Mouse (Mus musculus) v-Abl transformed pro-B cells (cell line): ENCODE data around the gene Aifm2.

Source experiments
- in situ Hi-C, 2 experiments: fragments of 400-800 bp; cut with MboI; formaldehyde crosslinking; loops; one replicate each; pipeline ENCODE4 v1.15.1; 2025; ENCODE audit not compliant: unreplicated experiment in 2 of 2

The Aifm2 gene

DNA sequence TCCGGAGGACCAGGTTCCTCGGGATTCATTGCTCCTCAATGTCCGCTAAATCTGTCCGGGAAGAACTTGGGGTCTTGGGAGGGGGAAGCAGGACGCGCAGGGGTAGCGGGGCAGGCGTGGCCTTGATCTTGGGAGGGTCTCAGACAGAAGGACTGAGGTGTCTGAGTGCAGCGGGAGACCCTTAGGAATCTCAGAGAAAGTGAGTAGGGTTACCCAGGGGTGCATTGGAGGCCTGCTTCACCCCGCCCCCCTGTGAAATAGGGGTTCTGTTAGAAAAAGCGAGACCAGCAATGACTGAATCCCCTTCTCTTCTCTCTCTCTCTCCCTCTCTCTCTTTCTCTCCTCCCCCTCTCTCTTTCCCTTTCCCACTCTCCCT lies 387 bp downstream of the Aifm2 start:
- in situ Hi-C loops, result no loop called here

GRCm38 (mm10) chr10:61715996-61716864 lies 1.2 kb downstream of the Aifm2 start:
- in situ Hi-C loops, result no loop called here

DNA sequence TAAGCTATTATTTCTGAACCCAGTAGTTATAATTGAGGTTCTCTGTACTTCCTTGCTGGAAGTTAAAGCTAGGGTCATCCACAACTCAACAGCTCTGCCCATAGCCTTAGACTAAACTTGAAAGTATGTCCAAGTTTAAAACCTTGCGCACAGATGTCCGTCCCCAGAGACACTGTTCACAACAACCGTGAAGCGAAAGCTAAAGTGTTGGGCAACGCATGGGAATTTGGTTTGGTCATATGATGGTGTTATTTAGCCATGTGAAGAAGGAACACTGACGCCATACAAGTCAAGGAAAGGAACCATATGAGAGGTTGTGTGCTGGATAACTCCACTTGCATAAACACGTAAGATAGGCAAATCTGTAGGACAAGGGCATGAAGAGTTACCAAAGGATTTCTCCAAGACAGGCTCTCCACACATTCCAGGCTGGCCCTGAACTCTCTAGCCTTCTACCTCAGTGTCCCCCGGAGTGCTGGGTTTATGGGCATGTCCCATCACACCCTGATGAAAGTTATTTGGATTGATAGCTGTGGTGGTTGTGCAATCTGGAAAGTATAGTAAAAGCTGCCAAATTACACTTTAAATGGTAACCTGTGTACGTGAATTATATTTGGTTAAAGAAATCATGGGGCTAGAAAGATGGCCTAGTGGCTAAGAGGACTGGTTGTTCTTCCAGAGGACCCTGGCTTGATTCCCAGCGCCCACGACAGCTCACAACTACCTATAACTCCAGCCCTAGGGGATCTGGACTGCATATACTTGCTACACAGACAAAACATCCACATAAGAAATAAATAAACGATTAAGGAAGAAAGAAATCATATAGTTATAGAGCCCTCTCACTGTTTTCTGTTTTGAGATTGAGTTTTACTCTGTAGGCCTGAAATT lies 2.6 kb downstream of the Aifm2 start:
- in situ Hi-C loops, result no loop called here

- in situ Hi-C loops, result no loop called here
Measured at GRCm38 (mm10) chr10:61720331-61720730, 5.3 kb downstream of the Aifm2 start.

DNA sequence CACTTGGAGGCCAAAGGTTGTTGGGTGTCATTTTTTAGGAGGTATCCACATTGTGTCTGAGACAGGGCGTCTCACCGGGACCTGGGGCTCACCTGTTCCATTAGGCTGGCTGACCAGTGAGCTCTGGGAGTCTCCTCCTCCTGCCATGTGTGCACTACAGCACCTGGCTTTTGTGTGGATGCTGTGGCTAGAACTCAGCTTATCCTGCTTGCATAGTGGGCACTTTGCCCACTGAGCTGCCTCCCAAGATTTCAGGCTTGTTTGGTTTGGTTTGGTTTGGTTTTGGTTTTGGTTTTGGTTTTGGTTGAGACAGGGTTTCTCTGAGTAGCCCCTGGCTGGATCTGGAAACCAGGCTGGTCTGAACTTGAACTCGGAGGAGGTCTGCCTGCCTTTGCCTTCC lies 7.2 kb downstream of the Aifm2 start:
- in situ Hi-C loops, result no loop called here

DNA sequence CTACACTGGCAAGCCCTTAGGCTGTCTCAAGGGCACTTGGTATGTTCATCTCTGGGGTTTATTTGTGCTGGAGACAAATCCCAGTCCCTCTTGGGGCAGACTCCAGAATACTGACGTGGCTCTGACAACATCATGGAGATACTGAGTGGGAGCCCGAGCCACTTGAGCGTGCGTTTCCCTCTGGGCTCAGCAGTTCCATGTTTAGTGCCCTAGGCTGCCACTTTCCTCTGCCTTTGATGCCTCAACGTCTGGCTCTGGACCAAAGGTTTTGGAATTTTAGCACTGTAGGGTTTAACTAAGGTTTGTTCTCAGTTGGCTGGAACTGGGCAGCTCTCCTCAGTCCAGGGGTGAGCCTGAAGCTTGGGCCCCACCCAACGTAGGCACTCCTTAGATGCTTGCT lies 8.2 kb downstream of the Aifm2 start:
- in situ Hi-C loops, result no loop called here

GRCm38 (mm10) chr10:61729181-61729580 lies 14.1 kb downstream of the Aifm2 start:
- in situ Hi-C loops, result loop anchor here in 1 of 2 experiments (25.0 kb wide), 1 partner anchor 942 kb away; no protein-coding TSS in a partner anchor

DNA sequence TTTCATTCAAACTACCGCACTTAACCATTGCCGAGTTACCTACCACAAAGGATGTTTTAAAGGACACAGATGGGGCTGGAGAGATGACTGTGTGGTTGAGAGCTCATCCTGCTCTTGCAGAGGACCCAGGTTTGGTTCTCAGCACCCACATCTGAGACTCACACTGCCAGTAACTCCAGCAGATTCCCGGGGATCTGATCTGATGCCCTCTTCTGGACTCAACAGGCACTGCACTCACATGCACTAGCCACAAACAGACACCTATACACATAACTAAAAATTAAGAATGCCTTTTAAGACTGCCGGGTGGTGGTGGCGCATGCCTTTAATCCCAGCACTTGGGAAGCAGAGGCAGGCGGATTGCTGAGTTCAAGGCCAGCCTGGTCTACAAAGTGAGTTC lies 15.1 kb downstream of the Aifm2 start:
- in situ Hi-C loops, result loop anchor here in 1 of 2 experiments (25.0 kb wide), 1 partner anchor 943 kb away; no protein-coding TSS in a partner anchor

DNA sequence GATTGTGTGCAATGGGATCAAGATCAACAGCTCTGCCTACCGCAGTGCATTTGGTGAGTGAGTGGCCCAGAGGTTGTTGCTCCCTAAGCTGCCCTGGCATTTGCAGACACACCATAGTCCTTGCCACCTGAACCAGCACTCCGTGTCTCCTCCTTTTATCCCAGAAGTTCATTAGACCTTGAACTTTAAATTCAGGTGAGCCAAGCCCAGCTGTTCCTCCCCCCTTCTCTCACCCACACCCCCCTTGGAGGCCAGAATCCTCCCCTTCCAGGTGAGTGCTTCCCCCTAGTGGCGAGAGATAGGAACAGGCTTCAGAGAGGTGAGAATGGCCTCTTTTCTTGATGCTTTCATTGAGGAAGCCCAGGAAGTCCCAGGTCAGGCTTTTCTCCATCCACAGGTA lies 19.3 kb downstream of the Aifm2 start:
- in situ Hi-C loops, result loop anchor here in 1 of 2 experiments (25.0 kb wide), 1 partner anchor 947 kb away; no protein-coding TSS in a partner anchor

- in situ Hi-C loops, result loop anchor here in 1 of 2 experiments (25.0 kb wide), 1 partner anchor 949 kb away; no protein-coding TSS in a partner anchor
Measured at GRCm38 (mm10) chr10:61736671-61737078, 21.6 kb downstream of the Aifm2 start.

- in situ Hi-C loops, result loop anchor here in 1 of 2 experiments (25.0 kb wide), 1 partner anchor 950 kb away; no protein-coding TSS in a partner anchor
Measured at GRCm38 (mm10) chr10:61737537-61737936, 22.5 kb downstream of the Aifm2 start.

- in situ Hi-C loops, result loop anchor here in 1 of 2 experiments (25.0 kb wide), 1 partner anchor 951 kb away; no protein-coding TSS in a partner anchor
Measured at GRCm38 (mm10) chr10:61738126-61738525, 23.1 kb downstream of the Aifm2 start.

GRCm38 (mm10) chr10:61741306-61741705 lies 26.2 kb downstream of the Aifm2 start:
- in situ Hi-C loops, result loop anchor here in 1 of 2 experiments (25.0 kb wide), 1 partner anchor 954 kb away; no protein-coding TSS in a partner anchor

DNA sequence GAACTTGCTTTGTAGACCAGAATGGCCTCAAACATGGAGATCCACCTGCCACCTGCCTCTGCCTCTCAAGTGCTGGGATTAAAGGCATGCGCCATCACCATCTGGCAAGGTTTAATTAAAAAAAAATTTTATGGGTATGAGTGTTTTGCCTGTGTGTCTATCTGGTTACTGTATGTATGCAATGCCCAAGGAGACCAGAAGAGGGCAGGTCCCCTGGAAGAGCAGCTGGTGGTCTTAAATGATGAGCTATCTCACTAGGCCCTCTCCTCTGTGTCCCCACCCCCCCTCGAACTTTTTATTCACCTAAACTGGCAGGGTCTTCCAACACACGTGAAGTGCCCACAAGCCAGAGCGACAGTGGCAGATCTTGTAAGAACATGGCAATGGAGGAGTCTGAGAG lies 26.8 kb downstream of the Aifm2 start:
- in situ Hi-C loops, result loop anchor here in 1 of 2 experiments (25.0 kb wide), 1 partner anchor 955 kb away; no protein-coding TSS in a partner anchor

DNA sequence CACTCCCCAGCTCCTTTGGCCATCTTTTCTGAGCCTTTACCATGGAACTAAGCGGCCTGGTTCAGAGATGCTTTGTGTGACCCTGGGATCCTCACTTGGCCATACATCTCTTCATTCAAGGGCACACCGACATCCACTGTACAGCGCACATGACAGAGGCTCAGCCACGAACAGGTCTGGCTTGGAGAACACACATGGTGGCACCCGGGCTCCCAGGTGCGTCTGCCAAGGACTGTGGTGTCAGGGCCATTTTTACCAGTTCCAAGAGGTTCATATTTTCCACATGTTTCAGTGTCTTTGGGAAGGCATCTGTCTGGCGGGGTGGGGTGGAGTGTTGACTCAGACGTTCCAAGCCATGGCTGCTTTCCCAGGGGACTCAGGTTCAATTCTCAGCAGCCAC lies 27.3 kb downstream of the Aifm2 start:
- in situ Hi-C loops, result loop anchor here in 1 of 2 experiments (25.0 kb wide), 1 partner anchor 955 kb away; no protein-coding TSS in a partner anchor

GRCm38 (mm10) chr10:61745133-61745532 lies 30.1 kb downstream of the Aifm2 start:
- in situ Hi-C loops, result loop anchor here in 1 of 2 experiments (25.0 kb wide), 1 partner anchor 958 kb away; no protein-coding TSS in a partner anchor

DNA sequence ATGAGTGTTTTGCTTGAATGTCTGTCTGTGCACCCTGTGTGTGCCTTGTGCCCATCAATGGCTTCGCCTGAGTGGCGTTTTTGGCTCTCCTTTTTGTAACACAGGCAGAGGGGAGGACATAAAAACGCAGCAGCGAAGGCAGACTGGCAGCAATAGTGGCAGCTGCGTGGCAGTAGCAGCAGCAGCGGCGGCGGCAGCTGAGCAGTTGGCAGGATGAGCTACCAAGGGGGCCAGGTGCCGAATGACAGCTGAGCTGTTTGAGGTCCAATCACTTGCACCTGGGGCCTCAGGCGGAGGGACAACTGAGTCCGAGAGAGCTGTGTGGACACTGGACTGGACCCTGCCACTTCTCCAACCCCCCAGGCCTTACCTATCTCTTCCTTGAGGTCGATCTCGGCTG lies 32.2 kb downstream of the Aifm2 start:
- in situ Hi-C loops, result loop anchor here in 1 of 2 experiments (25.0 kb wide), 1 partner anchor 960 kb away; no protein-coding TSS in a partner anchor

DNA sequence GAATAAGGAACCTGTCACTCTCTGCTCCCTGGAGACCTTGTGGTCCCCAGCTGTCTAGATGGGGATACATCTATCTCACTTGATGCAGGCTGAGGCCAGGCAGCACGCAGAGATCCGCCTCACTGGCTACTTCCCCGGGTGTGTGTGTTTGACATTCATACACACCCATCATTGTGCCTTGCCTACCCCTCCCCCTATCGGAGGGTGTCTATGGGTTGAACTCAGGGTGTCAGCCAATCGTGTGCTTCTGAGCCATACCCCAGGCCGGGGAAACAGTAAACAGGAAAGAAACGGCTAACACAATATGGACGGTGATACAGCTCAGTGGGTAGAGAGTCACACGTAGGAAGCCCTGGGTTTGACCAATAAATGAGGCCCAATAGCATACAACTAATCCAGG lies 35.0 kb downstream of the Aifm2 start:
- in situ Hi-C loops, result no loop called here

DNA sequence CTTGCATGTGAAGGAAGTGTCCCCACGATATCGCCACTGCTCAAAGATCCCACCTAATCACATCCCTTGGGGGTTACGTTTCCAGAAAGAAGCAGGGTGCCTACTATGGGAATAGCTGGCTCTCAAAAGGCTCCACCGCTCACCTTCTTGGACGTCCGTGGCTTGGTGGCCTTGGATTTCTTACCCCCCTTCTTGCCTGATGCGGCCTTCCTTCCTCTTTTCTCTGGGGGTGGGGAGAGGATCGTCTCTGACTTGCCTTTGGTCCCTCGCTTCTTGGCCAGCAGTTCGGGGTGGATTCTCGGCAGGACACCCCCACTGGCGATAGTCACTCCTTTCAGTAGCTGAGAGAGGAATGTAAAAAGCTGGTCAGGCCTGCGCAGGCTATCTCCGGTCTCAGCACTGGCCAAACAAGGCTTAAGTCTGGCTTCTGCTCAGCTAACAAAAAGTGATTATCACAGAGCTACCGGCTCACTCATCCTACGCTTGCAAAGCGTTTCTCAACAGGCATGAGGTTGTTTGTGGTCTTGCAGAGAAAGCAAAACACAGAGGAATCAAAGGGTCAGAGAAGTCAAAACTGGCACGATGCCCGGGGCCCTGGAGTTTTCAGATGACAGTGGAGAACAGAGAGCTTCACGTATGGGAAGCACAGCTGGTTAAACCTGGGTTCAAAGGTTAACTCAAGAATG lies 36.6 kb downstream of the Aifm2 start:
- in situ Hi-C loops, result no loop called here

DNA sequence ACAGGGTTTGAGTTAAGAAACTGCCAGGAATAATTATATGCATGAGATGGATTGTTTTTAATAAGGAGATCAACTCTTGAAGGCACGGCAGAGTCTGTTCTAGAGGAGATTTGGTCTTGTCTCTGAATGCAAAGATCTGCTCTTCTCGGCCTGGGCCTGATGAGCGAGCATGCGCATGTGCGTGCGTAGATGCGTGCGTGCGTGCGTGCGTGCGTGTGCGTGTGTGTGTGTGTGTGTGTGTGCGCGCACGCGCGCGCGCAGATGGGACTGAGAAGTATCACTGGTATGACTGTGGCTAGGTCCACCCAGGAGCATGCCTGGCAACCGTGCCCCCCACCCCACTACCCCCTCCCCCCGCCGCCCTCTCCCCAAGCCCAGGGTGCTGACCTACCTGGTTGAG lies 38.0 kb downstream of the Aifm2 start:
- in situ Hi-C loops, result no loop called here
